Mouse (Mus musculus) adrenal gland (tissue): ENCODE measurements around the gene Trim7.

Source experiments
- intact Hi-C: fragments of 180-260 bp; cut with DNase I; formaldehyde crosslinking; loops from one replicate; pipeline ENCODE4 v1.15.1; 2025

Trim7 gene

DNA sequence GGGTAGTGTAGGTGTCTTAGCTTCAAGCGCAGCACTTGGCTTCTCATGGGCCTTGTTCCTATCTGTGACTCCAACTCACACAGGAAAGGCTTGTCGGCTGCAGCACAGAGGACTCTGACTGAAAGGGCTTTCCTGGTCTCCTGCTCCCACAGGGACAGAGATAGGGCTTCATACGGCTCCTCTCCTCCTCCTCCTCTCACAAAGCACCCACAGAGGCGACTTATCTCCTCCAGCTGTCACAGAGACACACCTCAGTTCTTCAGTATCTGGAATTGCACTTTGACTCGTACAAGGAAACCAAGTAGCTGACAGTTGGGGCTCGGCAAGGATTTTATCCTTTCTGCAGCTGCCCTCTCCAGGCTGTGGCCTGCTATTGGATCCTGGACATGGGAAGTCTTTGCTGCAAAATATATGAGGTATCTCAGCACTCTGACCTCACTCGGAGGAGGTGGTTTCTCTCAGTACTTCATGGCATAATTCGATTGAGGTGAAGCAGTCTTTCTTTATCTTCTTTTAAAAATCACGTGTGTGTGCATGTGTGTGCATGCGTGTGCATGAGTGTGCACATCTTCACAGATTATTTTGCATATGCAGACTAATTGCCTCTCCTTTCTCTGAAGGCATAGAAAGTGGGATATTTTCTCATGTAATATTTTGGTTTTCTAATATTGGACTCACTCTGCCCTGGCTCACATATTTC is 47.8 kb downstream of the Trim7 start:
- intact Hi-C loops, result loop anchor here (2.0 to 10.0 kb wide), 3 partner anchors 229 to 381 kb away; partner anchors contain the start of gene Zfp62

DNA sequence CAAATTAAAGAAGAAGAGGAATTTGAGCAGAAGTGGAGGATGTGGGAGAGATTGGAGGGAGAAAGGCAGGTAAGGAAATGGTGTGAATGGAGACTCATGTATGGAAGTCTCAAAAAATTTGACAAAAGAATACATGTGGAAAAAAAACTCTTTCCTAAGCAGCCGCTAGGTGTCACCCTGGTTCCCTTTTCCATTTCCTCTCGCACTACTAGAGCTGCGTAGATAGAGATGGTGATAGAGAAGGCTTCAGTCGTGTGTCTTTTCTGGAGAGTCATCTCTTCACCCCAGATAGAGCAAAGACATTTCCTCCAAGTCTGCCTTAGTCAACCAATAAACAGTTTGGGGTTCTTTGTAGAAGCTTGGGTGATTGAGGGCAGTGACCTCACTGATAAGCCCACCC is 48.5 kb downstream of the Trim7 start:
- intact Hi-C loops, result loop anchor here (2.0 to 10.0 kb wide), 3 partner anchors 228 to 380 kb away; partner anchors contain the start of gene Zfp62

- intact Hi-C loops, result loop anchor here (2.0 to 10.0 kb wide), 2 partner anchors 227 to 379 kb away; no protein-coding TSS in a partner anchor
These were observed 49.5 kb downstream of the Trim7 start for GRCm38 (mm10) chr11:48875343-48875837.

DNA sequence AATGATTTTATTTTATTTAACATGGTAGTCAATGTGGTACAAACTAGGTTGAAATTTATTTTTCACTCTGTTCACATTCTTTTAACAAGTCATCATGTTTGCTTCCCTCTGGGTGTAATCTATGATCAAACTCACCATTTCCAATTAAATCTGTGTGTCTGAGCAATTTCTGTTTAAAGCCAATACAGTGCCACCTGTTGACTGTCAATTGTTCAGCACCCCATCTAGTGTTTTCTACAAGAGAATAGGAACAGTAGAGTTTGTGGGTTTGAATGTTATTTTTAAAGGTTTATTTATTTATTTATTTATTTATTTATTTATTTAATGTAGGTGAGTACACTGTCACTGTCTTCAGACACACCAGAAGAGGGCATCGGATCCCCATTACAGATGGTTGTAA is 50.7 kb downstream of the Trim7 start:
- intact Hi-C loops, result loop anchor here (10.0 kb wide), 1 partner anchor 378 kb away; no protein-coding TSS in a partner anchor

GRCm38 (mm10) chr11:48898812-48899431 is 73.0 kb downstream of the Trim7 start:
- intact Hi-C loops, result no loop called here

DNA sequence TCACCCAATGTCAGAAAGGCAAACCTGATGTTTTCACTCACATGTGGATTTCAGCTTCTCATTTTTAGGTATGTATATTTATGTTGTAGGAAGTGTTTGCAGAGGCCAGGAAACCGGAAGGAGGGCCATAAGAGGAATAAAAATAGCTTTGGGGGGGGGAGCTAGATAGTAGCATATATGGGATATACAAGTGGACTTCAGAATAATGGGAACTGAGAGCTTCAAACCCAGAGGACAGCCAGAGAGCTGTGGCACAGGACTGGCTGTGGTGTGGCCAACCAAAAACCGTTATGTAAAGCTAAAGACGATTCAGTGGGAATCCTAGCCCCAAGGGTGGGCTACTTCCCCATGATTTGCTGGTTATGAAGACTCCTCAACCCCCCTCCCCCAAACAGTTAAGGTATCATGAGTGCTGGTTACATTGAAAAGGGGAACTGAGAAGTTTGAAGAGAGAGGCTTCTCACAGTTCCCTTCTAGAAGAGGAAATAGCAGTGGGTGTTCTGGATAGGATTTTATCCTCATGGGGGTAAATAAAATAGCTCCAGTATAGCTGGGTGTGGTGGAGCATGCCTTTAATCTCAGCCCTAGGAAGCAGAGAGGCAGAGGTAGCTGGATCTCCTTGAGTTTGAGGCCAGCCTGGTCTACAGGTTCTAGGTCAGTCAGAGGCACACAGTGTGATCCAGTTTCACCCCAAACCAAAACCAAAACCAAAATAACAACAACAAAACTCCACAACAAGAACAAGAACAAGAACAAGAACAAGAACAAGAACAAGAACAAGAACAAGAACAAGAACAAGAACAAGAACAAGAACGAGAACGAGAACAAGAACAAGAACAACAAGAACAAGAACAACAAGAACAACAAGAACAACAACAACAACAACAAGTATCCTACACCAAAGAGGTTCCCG is 75.0 kb downstream of the Trim7 start:
- intact Hi-C loops, result loop anchor here (10.0 kb wide), 1 partner anchor 174 kb away; the partner anchor contains the start of gene Ifi47

GRCm38 (mm10) chr11:48901567-48901930 is 75.6 kb downstream of the Trim7 start:
- intact Hi-C loops, result loop anchor here (10.0 kb wide), 1 partner anchor 173 kb away; the partner anchor contains the start of gene Ifi47
